Mouse (Mus musculus): ENCODE measurements around the gene Capn11. TPM values are rescaled to one million over a fixed set of nuclear protein-coding genes. Genes with fewer than 3 reads are reported as not detected.

The Capn11 gene
- total and polyA plus RNA-seq, 3 experiments, result 0.03 TPM; not detected in 2

- TF ChIP-seq CHD2 (IDR thresholded peaks at IDR 0.05; ENCODE audit: low read length), result no peak
- TF ChIP-seq UBTF (IDR thresholded peaks at IDR 0.05; ENCODE audit: borderline replicate concordance, insufficient read depth, low read depth, low read length), result peak; percentile 19; the same call in 1 of the 2 replicates
- peak; percentile 60 to 88; a peak in 3 of 4 replicates for TF ChIP-seq POLR2A (IDR thresholded peaks at IDR 0.05; ENCODE audit: control insufficient read depth in 1 of 2, insufficient read depth in 1 of 2, low read depth in 1 of 2, low read length in 2 of 2, poor library complexity in 1 of 2)
- peak; percentile 47 for TF ChIP-seq TBP (IDR thresholded peaks at IDR 0.05; ENCODE audit: low read depth, low read length)
These were observed 64.0 kb downstream of the Capn11 start (continued) for GRCm38 (mm10) chr17:45594881-45595735.

GRCm38 (mm10) chr17:45594195-45594594 is 64.9 kb downstream of the Capn11 start:
- H3K4me1 ChIP-seq (ENCODE audit: control insufficient read depth in 1 of 2, insufficient read depth in 2 of 2, low read length in 2 of 2), result peaks cover 26 to 43% of the 10 kb centered on the region in 2 experiments
- H3K9me3 ChIP-seq (replicated peaks; ENCODE audit: insufficient read depth, low read length), result no peaks in the 10 kb centered on the region
- H3K27ac ChIP-seq (ENCODE audit: control insufficient read depth, low read depth, low read length), result peak overlapping the region; percentile 64
- no peaks in the 10 kb centered on the region for H3K27me3 ChIP-seq (ENCODE audit: control insufficient read depth in 1 of 2, insufficient read depth in 2 of 2, low read length in 2 of 2)
- H3K79me2 ChIP-seq (ENCODE audit: control insufficient read depth, insufficient read depth, low read length, poor library complexity), result peaks cover 41% of the 10 kb centered on the region
- peak; percentile 45 for DNase-seq (ENCODE audit: low read depth, low spot score)
- peak overlapping the region; percentile 80 for H3K9ac ChIP-seq (ENCODE audit: control insufficient read depth, low read depth, low read length, poor library complexity, severe bottlenecking)
- H3K36me3 ChIP-seq (ENCODE audit: control insufficient read depth in 1 of 2, insufficient read depth in 2 of 2, low read length in 2 of 2), result peaks cover 5 to 37% of the 10 kb centered on the region in 2 experiments; a peak in 3 of 4 replicates
- TF ChIP-seq ZNF384 (IDR thresholded peaks at IDR 0.05; ENCODE audit: low read depth, low read length), result no peak
- 0 out of 2 replicates have a peak, but pooled peaks have one; percentile 23 for TF ChIP-seq TCF12 (IDR thresholded peaks at IDR 0.05; ENCODE audit: low read depth, low read length)
- 0 out of 4 replicates have a peak, but pooled peaks of 1 of the 2 experiments have one; percentile 5 for TF ChIP-seq EP300 (IDR thresholded peaks at IDR 0.05; ENCODE audit: low read depth in 1 of 2, low read length in 2 of 2)
- H3K4me3 ChIP-seq (ENCODE audit: control insufficient read depth in 1 of 2, insufficient read depth in 1 of 2, low read depth in 2 of 2, low read length in 2 of 2), result peak overlapping the region; percentile 60 to 80

- Histone ChIP-seq H3K36me3 (ENCODE audit: control insufficient read depth in 1 of 2, insufficient read depth in 2 of 2, low read length in 2 of 2) (peaks cover 5 to 30% of the 10 kb centered on the region in 2 experiments; a peak in 3 of 4 replicates), H3K9me3 (replicated peaks; ENCODE audit: insufficient read depth, low read length) (no peaks in the 10 kb centered on the region), H3K9ac (ENCODE audit: control insufficient read depth, low read depth, low read length, poor library complexity, severe bottlenecking) (peak overlapping the region; percentile 80), H3K4me1 (ENCODE audit: control insufficient read depth in 1 of 2, insufficient read depth in 2 of 2, low read length in 2 of 2) (peaks cover 20 to 41% of the 10 kb centered on the region in 2 experiments), H3K4me3 (ENCODE audit: control insufficient read depth in 1 of 2, insufficient read depth in 1 of 2, low read depth in 2 of 2, low read length in 2 of 2) (peak overlapping the region; percentile 60 to 80), H3K27ac (ENCODE audit: control insufficient read depth, low read depth, low read length) (peak overlapping the region; percentile 64), H3K27me3 (ENCODE audit: control insufficient read depth in 1 of 2, insufficient read depth in 2 of 2, low read length in 2 of 2) (no peaks in the 10 kb centered on the region), H3K79me2 (ENCODE audit: control insufficient read depth, insufficient read depth, low read length, poor library complexity) (peaks cover 41% of the 10 kb centered on the region)
- peak; percentile 78 for DNase-seq (ENCODE audit: low read depth, low spot score)
- TF ChIP-seq TAL1 (IDR thresholded peaks at IDR 0.05; ENCODE audit: low read length) (peak; percentile 88), RCOR1 (IDR thresholded peaks at IDR 0.05; ENCODE audit: low read depth, low read length) (peak; percentile 53), ELF1 (IDR thresholded peaks at IDR 0.05; ENCODE audit: low read depth, low read length) (0 out of 2 replicates have a peak, but pooled peaks have one; percentile 6), TBP (IDR thresholded peaks at IDR 0.05; ENCODE audit: low read depth, low read length) (no peak), SIN3A (IDR thresholded peaks at IDR 0.05; ENCODE audit: low read length) (peak; percentile 60; the same call in 1 of the 2 replicates), KAT2A (conservative IDR thresholded peaks at IDR 0.05; ENCODE audit: low read depth, low read length) (no peak), UBTF (IDR thresholded peaks at IDR 0.05; ENCODE audit: borderline replicate concordance, insufficient read depth, low read depth, low read length) (no peak), ZC3H11A (IDR thresholded peaks at IDR 0.05; ENCODE audit: low read depth, low read length) (no peak), POLR2AphosphoS5 (IDR thresholded peaks at IDR 0.05; ENCODE audit: borderline replicate concordance, low read depth, low read length) (no peak), JUND (IDR thresholded peaks at IDR 0.05; ENCODE audit: low read depth, low read length) (no peak), NELFE (IDR thresholded peaks at IDR 0.05; ENCODE audit: low read depth, low read length) (peak; percentile 30; the same call in 1 of the 2 replicates), EP300 (IDR thresholded peaks at IDR 0.05; ENCODE audit: low read depth in 1 of 2, low read length in 2 of 2) (peak; percentile 83 to 84), MEF2A (IDR thresholded peaks at IDR 0.05; ENCODE audit: extremely low read depth, insufficient replicate concordance, low read depth, low read length, poor library complexity, severe bottlenecking) (0 out of 2 replicates have a peak, but pooled peaks have one; percentile 12), MAZ (IDR thresholded peaks at IDR 0.05; ENCODE audit: low read depth, low read length) (peak; percentile 78), ZMIZ1 (IDR thresholded peaks at IDR 0.05; ENCODE audit: low read depth, low read length) (0 out of 2 replicates have a peak, but pooled peaks have one; percentile 65), MXI1 (IDR thresholded peaks at IDR 0.05; ENCODE audit: low read depth, low read length) (peak; percentile 44; the same call in 1 of the 2 replicates), TCF12 (IDR thresholded peaks at IDR 0.05; ENCODE audit: low read depth, low read length) (peak; percentile 94), ETS1 (IDR thresholded peaks at IDR 0.05; ENCODE audit: low read depth, low read length) (peak; percentile 76), CTCF (IDR thresholded peaks at IDR 0.05 in 2 of 3, conservative IDR thresholded peaks at IDR 0.05 in 1 of 3; ENCODE audit: control insufficient read depth in 1 of 3, insufficient read depth in 1 of 3, low read depth in 2 of 3, low read length in 3 of 3, poor library complexity in 1 of 3, severe bottlenecking in 1 of 3) (no peak), GATA1 (IDR thresholded peaks at IDR 0.05; ENCODE audit: low read depth, low read length) (peak; percentile 89), BHLHE40 (IDR thresholded peaks at IDR 0.05; ENCODE audit: borderline replicate concordance, low read depth, low read length) (peak; percentile 65; the same call in 1 of the 2 replicates), ZNF384 (IDR thresholded peaks at IDR 0.05; ENCODE audit: low read depth, low read length) (0 out of 2 replicates have a peak, but pooled peaks have one; percentile 19), RAD21 (IDR thresholded peaks at IDR 0.05; ENCODE audit: low read depth, low read length) (no peak; the same call in 1 of the 2 replicates)
These were observed 65.6 kb downstream of the Capn11 start for GRCm38 (mm10) chr17:45593479-45593878.
